Mouse (Mus musculus) heart, postnatal 4 days (tissue): ENCODE measurements around the gene Usp3. TPM values are rescaled to one million over a fixed set of nuclear protein-coding genes. Genes with fewer than 3 reads are reported as not detected.

Experiments
- DNase-seq: peaks from one replicate; pipeline ENCODE4 v3.0.0; 2021
- total RNA-seq, 2 experiments: library from RNA; stranded (reverse); gene quantifications; 2 replicates each; pipeline ENCODE4 v1.2.3; 2021

Usp3 gene
- total RNA-seq, 2 experiments from 2014 or later, result 45.8 to 48.5 TPM

GRCm38 (mm10) chr9:66603907-66604306 lies 11.0 kb upstream of the Usp3 start:
- no peak for DNase-seq

- no peak for DNase-seq
Measured at GRCm38 (mm10) chr9:66601006-66601405, 8.1 kb upstream of the Usp3 start.

GRCm38 (mm10) chr9:66600551-66600950 lies 7.6 kb upstream of the Usp3 start:
- DNase-seq, result no peak

GRCm38 (mm10) chr9:66599577-66599976 lies 6.6 kb upstream of the Usp3 start:
- DNase-seq, result peak; percentile 43

GRCm38 (mm10) chr9:66598636-66599035 lies 5.7 kb upstream of the Usp3 start:
- DNase-seq, result no peak

GRCm38 (mm10) chr9:66597480-66598215 lies 4.7 kb upstream of the Usp3 start:
- no peak for DNase-seq

GRCm38 (mm10) chr9:66597076-66597475 lies 4.1 kb upstream of the Usp3 start:
- DNase-seq, result no peak

- DNase-seq, result peak; percentile 48
Measured at GRCm38 (mm10) chr9:66595722-66596675, 3.1 kb upstream of the Usp3 start.

GRCm38 (mm10) chr9:66594061-66594460 lies 1.1 kb upstream of the Usp3 start:
- no peak for DNase-seq

- DNase-seq, result no peak
Measured at GRCm38 (mm10) chr9:66593613-66593969, 649 bp upstream of the Usp3 start.

GRCm38 (mm10) chr9:66591851-66592645 lies 894 bp downstream of the Usp3 start:
- peak; percentile 50 for DNase-seq

GRCm38 (mm10) chr9:66590051-66590450 lies 2.9 kb downstream of the Usp3 start:
- no peak for DNase-seq

- DNase-seq, result no peak
Measured at GRCm38 (mm10) chr9:66587016-66587415, 5.9 kb downstream of the Usp3 start.

GRCm38 (mm10) chr9:66586533-66586932 lies 6.4 kb downstream of the Usp3 start:
- DNase-seq, result no peak

GRCm38 (mm10) chr9:66585191-66585590 lies 7.8 kb downstream of the Usp3 start:
- no peak for DNase-seq

- DNase-seq, result no peak
Measured at GRCm38 (mm10) chr9:66584176-66584575, 8.8 kb downstream of the Usp3 start.

GRCm38 (mm10) chr9:66583244-66583643 lies 9.7 kb downstream of the Usp3 start:
- no peak for DNase-seq

GRCm38 (mm10) chr9:66581694-66582093 lies 11.2 kb downstream of the Usp3 start:
- no peak for DNase-seq

- DNase-seq, result no peak
Measured at GRCm38 (mm10) chr9:66580722-66581121, 12.2 kb downstream of the Usp3 start.

GRCm38 (mm10) chr9:66575878-66576238 lies 17.1 kb downstream of the Usp3 start:
- no peak for DNase-seq

- DNase-seq, result no peak
Measured at GRCm38 (mm10) chr9:66575041-66575877, 17.7 kb downstream of the Usp3 start.
